Mouse (Mus musculus) large intestine, adult 2 months (tissue): ENCODE data around the gene Rad51d. TPM values are rescaled to one million over a fixed set of nuclear protein-coding genes. Genes with fewer than 3 reads are reported as not detected.
"Not testable (repeated sequence)": the region's sequence is repeated elsewhere in the genome, so short reads cannot be mapped to it uniquely, and the experiment has no call there.

Experiments
- DNase-seq: peaks from one replicate; pipeline ENCODE4 v3.0.0-alpha.2; 2012; ENCODE audit warnings: low read depth, low spot score
- WGBS: fragments of 180-500 bp; shearing (Covaris S2); methylation state at CpG from one replicate; pipeline ENCODE4 v1.1.7; 2018; 5-methylcytosine and 5-hydroxymethylcytosine counted together
- polyA plus RNA-seq: library from polyadenylated mRNA; depleted of rRNA; stranded (reverse); fragments of >200 nt; gene quantifications from 2 replicates; pipeline ENCODE4 v1.2.3, GENCODE M21; 2012; rRNA removed

Gene Rad51d
- polyA plus RNA-seq, 1 experiment = 10.0 TPM

DNA sequence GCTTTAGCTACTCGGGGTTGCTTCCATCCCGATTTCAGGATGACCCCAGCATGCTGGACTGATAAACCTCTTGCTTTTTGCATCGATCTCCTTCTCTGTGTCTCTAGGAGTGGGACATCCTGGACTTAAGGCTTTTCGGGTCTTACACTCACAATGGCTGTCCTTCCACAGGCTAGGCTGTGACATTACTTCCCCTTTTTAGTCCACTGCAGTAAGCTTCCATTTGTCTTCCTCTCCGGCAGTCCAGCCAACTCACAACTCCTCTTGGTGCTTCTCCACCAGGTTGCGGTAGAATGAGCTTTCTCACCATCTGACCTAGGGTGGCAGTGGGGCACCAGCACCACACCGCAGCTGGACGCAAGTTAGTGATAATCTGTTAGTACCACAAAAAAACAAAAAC lies 56.5 kb downstream of the Rad51d start:
- WGBS = 67% methylated on average over 8 of the region's 8 CpGs
- no peak for DNase-seq

DNA sequence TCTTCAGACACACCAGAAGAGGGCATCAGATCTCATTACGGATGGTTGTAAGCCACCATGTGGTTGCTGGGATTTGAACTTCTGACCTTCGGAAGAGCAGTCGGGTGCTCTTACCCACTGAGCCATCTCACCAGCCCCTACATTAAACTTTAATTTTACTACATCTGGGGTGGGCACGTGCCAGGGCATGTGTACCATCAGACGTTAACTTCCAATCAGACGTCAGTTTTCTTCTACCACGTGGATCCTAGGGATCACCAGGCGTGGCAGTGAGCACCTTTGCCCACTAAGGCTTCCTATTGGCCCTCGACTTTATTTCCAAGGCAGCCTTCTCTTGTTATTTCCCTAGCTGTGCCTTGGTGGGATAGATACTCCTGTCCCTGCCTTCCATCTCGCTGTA lies 58.0 kb downstream of the Rad51d start:
- not testable (repeated sequence) for DNase-seq
- WGBS = 81% methylated on average over 10 of the region's 10 CpGs

DNA sequence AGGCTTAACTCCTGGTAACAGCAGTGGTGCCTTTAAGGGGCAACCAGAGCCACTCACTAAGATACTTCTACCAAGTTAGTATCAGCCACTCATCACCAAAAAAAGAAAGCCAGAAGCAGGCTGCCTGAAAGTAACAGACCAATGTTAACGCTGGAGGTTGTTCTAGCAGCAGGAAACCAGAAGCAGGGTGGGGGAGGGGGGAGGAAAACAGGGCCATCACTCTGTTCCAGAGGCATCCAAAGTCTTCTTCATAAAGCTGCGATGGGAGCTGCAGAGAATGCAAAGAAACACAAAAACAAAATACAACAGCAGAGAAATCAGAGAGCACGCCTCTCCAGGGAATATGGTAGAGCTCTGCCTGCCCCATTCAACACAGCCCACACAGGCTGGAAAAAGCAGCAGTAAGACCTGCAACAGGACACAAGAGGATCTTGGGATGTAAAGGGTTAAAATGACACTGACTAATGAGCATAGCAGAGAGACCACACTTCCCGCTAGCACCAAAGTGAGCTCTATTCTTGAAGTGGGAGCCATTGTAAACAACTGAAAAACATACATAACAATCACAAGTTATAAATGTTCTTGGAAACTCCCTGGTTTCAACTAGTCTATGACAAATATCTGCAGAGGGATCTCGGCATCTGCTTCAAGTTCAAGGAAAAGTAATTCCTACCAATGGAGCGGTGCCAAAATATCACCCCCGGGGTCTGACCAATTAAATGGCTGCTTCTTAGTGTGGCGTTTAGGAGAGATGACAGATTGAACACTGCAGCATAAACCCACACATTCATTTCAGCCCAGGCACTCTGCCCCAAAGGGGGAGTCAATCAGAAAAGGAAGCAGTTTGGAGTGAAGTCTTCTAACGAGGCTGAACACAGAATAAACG lies 59.2 kb downstream of the Rad51d start:
- 61% methylated on average over 10 of the region's 10 CpGs for WGBS
- no peak for DNase-seq

DNA sequence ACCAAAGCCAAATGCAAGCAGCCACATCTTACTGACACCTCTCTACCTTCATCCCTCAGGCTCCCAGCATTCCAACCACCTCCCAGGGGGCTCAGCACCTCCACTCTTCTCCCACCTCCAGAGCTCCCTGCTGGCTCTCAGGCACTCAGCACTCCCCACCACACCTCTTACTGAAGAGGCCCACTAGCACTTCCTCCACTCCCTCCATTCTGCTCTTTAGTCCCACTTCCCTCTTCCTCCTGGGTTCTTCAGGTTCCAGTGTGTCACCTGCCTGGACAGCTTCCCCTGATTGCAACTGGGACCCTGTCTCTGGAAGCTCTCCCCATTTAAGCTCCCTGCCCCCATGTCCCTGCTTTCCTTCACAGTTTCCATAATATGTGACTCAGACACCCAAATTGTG lies 63.6 kb downstream of the Rad51d start:
- DNase-seq = no peak

Other genes with a start within 250 kb of the Rad51d start
- gene Cct6b, start 126.3 kb downstream of the Rad51d start, polyA plus RNA-seq = 0.06 TPM in 1 of 2 replicates, not detected in the other
- gene Zfp830, start 126.3 kb downstream of the Rad51d start, polyA plus RNA-seq = 3.8 and 5.2 TPM in 2 replicates
- gene Lig3, start 109.5 kb downstream of the Rad51d start, polyA plus RNA-seq = 8.3 and 13.8 TPM in 2 replicates
- gene Rffl, start 19.4 kb downstream of the Rad51d start, polyA plus RNA-seq = 9.4 and 11.7 TPM in 2 replicates
- 0.11 and 0.16 TPM in 2 replicates for gene Fndc8, start 1.5 kb upstream of the Rad51d start, polyA plus RNA-seq
- gene Nle1, start 17.8 kb upstream of the Rad51d start, polyA plus RNA-seq = 27.7 and 33.6 TPM in 2 replicates
- gene Unc45b, start 19.9 kb upstream of the Rad51d start, polyA plus RNA-seq = 0.62 and 0.88 TPM in 2 replicates
- gene Slfn5, start 60.7 kb upstream of the Rad51d start, polyA plus RNA-seq = 1.4 and 2.6 TPM in 2 replicates
- 1.5 and 3.7 TPM in 2 replicates for gene Slfn9, start 101.2 kb upstream of the Rad51d start, polyA plus RNA-seq
- gene Slfn8, start 130.2 kb upstream of the Rad51d start, polyA plus RNA-seq = 0.31 and 0.47 TPM in 2 replicates
- gene Slfn2, start 174.5 kb upstream of the Rad51d start, polyA plus RNA-seq = 9.0 and 10.5 TPM in 2 replicates
- gene Slfn1, start 226.2 kb upstream of the Rad51d start, polyA plus RNA-seq = 0.70 and 1.1 TPM in 2 replicates